In genomic region chr16:77422385-77423363, GRCm38 (mm10) we compare ENCODE assay signal across 9 mouse cellular contexts.
DNase-seq lines count a peak whose midpoint lies in the region; ATAC-seq lines count a peak whose summit lies in the region.
"Had no signal": no experiment of that assay in that cellular context is flagged by ENCODE, and none has a peak within 500 bp of the region (broad histone marks: within the 10 kb centered on the region; RNA-seq: fewer than 3 reads in every experiment).

No protein-coding gene starts in this region.

- peak overlapping the region; percentile 47 for H3K4me3 ChIP-seq in forebrain, embryonic 15.5 days
- no peak overlapping the region for H3K4me3 ChIP-seq in limb, embryonic 13.5 days
- no peak overlapping the region for H3K4me3 ChIP-seq in liver, embryonic 12.5 days

- DNase-seq in right cerebral cortex, postnatal 25 days = peak; percentile 52
- DNase-seq in right cerebral cortex, postnatal 4 days = no peak
- DNase-seq in gastrocnemius, postnatal 10 days = no peak
- DNase-seq: cerebellum, adult 8-10 months; lung, postnatal 14 days had no signal

- H3K36me3 ChIP-seq in forebrain, embryonic 15.5 days = no peaks in the 10 kb centered on the region
- H3K36me3 ChIP-seq in limb, embryonic 13.5 days = no peaks in the 10 kb centered on the region
- H3K36me3 ChIP-seq in liver, embryonic 12.5 days = no peaks in the 10 kb centered on the region

- no peaks in the 10 kb centered on the region for H3K27me3 ChIP-seq in forebrain, embryonic 15.5 days
- H3K27me3 ChIP-seq in limb, embryonic 13.5 days = no peaks in the 10 kb centered on the region
- no peaks in the 10 kb centered on the region for H3K27me3 ChIP-seq in liver, embryonic 12.5 days (replicated peaks)

- peak overlapping the region; percentile 99 for H3K27ac ChIP-seq in forebrain, embryonic 15.5 days (replicated peaks)
- H3K27ac ChIP-seq in limb, embryonic 13.5 days = peak overlapping the region; percentile 48; the same call in 1 of the 2 replicates
- no peak overlapping the region for H3K27ac ChIP-seq in liver, embryonic 12.5 days

- ATAC-seq in forebrain, embryonic 15.5 days (replicated peaks) = no peak; the same call in 1 of the 2 replicates
- ATAC-seq in limb, embryonic 13.5 days (ENCODE audit: low FRiP score, low read depth) = no peak
- no peak for ATAC-seq in inflammation-experienced regulatory T-cells, adult 6 months
- no peak for ATAC-seq in liver, embryonic 12.5 days

- peak overlapping the region; percentile 79 for H3K9ac ChIP-seq in forebrain, embryonic 15.5 days (replicated peaks)
- H3K9ac ChIP-seq in limb, embryonic 13.5 days = no peak overlapping the region
- no peak overlapping the region for H3K9ac ChIP-seq in liver, embryonic 12.5 days

- peaks cover 33% of the 10 kb centered on the region for H3K4me1 ChIP-seq in forebrain, embryonic 15.5 days
- peaks cover 44% of the 10 kb centered on the region for H3K4me1 ChIP-seq in limb, embryonic 13.5 days
- H3K4me1 ChIP-seq in liver, embryonic 12.5 days = no peaks in the 10 kb centered on the region

- WGBS in forebrain, embryonic 15.5 days = 20% methylated on average over 12 of the region's 12 CpGs
- 83% methylated on average over 12 of the region's 12 CpGs for WGBS in limb, embryonic 13.5 days
- 62% methylated on average over 12 of the region's 12 CpGs for WGBS in liver, embryonic 12.5 days (ENCODE audit: insufficient replicate concordance)

- H3K9me3 ChIP-seq in forebrain, embryonic 15.5 days = no peaks in the 10 kb centered on the region
- no peaks in the 10 kb centered on the region for H3K9me3 ChIP-seq in limb, embryonic 13.5 days
- H3K9me3 ChIP-seq in liver, embryonic 12.5 days (replicated peaks) = no peaks in the 10 kb centered on the region

- H3K4me2 ChIP-seq in forebrain, embryonic 15.5 days (replicated peaks) = peak overlapping the region; percentile 74
- H3K4me2 ChIP-seq in limb, embryonic 13.5 days (replicated peaks) = 0 out of 2 replicates have a peak overlapping the region, but pooled peaks have one; percentile 4
- no peak overlapping the region for H3K4me2 ChIP-seq in liver, embryonic 12.5 days
